Mouse (Mus musculus) bone marrow, adult 2 months (tissue): ENCODE data around the gene Defb25. TPM values are rescaled to one million over a fixed set of nuclear protein-coding genes. Genes with fewer than 3 reads are reported as not detected.

Experiments
- H3K27ac ChIP-seq: fragments of 200-500 bp; 2 replicates; pipeline ENCODE4 v1.5.1; 2012; ENCODE audit warnings: low read depth, mild to moderate bottlenecking, control low read depth, inconsistent platforms, low read length; ENCODE audit not compliant: control insufficient read depth, poor library complexity, insufficient read depth
- H3K4me1 ChIP-seq: fragments of 200-500 bp; 2 replicates; pipeline ENCODE4 v1.6.1; 2011; ENCODE audit warnings: low read length; ENCODE audit not compliant: control insufficient read depth, insufficient read depth
- H3K4me3 ChIP-seq: fragments of 200-500 bp; replicated peaks from 2 replicates; pipeline ENCODE3; 2011; ENCODE audit warnings: mild to moderate bottlenecking, low read depth, low read length, control low read depth; ENCODE audit not compliant: control insufficient read depth
- CTCF ChIP-seq: fragments of 200-500 bp; IDR thresholded peaks from 2 replicates; pipeline ENCODE4 v1.5.1; 2011; ENCODE audit warnings: low read length, control low read depth; ENCODE audit not compliant: control insufficient read depth, insufficient read depth
- POLR2A ChIP-seq: fragments of 200-500 bp; IDR thresholded peaks from 2 replicates; pipeline ENCODE4 v1.6.1; 2011; ENCODE audit warnings: low read depth, mild to moderate bottlenecking, control low read depth, low read length, borderline replicate concordance; ENCODE audit not compliant: control insufficient read depth
- WGBS: fragments of 180-500 bp; shearing (Covaris S2); methylation state at CpG from one replicate; pipeline ENCODE4 v1.1.7; 2018; 5-methylcytosine and 5-hydroxymethylcytosine counted together
- polyA plus RNA-seq: library from polyadenylated mRNA; stranded (reverse); fragments of >200 nt; gene quantifications from 2 replicates; pipeline ENCODE4 v1.2.4, GENCODE M21; 2011; ENCODE audit warnings: low replicate concordance; ENCODE audit not compliant: missing spikeins, insufficient read depth, insufficient read length

The Defb25 gene
- polyA plus RNA-seq, 1 experiment = not detected

GRCm38 (mm10) chr2:152624566-152624965 lies 1.7 kb upstream of the Defb25 start:
- 77% methylated on average over 2 of the region's 2 CpGs for WGBS
- no peak for TF ChIP-seq CTCF
- no peak overlapping the region for H3K27ac ChIP-seq

GRCm38 (mm10) chr2:152622151-152622550 lies 702 bp downstream of the Defb25 start:
- 61% methylated on average over 13 of the region's 13 CpGs for WGBS
- TF ChIP-seq CTCF (no peak), POLR2A (no peak)
- Histone ChIP-seq H3K4me3 (no peak overlapping the region), H3K27ac (no peak overlapping the region), H3K4me1 (no peaks in the 10 kb centered on the region; the same call in 1 of the 2 replicates)

More at GRCm38 (mm10) chr2:152624566-152624965, 1.7 kb upstream of the Defb25 start:
- Histone ChIP-seq H3K4me3 (no peak overlapping the region), H3K4me1 (no peaks in the 10 kb centered on the region; the same call in 1 of the 2 replicates)

GRCm38 (mm10) chr2:152620367-152621134 lies 2.3 kb downstream of the Defb25 start:
- no peaks in the 10 kb centered on the region; the same call in 1 of the 2 replicates for H3K4me1 ChIP-seq
- H3K27ac ChIP-seq = peak overlapping the region; percentile 67
- no peak overlapping the region for H3K4me3 ChIP-seq
- 11% methylated on average over 9 of the region's 9 CpGs for WGBS
- TF ChIP-seq POLR2A (no peak), CTCF (no peak)

- H3K4me3 ChIP-seq = no peak overlapping the region
- H3K4me1 ChIP-seq = no peaks in the 10 kb centered on the region; the same call in 1 of the 2 replicates
- 65% methylated on average over 5 of the region's 5 CpGs for WGBS
- no peak overlapping the region for H3K27ac ChIP-seq
- peak; percentile 42; the same call in 1 of the 2 replicates for TF ChIP-seq CTCF
- no peak for TF ChIP-seq POLR2A
These were observed 5.5 kb downstream of the Defb25 start for GRCm38 (mm10) chr2:152617374-152617773.

GRCm38 (mm10) chr2:152616470-152616869 lies 6.4 kb downstream of the Defb25 start:
- Histone ChIP-seq H3K27ac (no peak overlapping the region), H3K4me3 (no peak overlapping the region), H3K4me1 (no peaks in the 10 kb centered on the region; the same call in 1 of the 2 replicates)
- 30% methylated on average over 6 of the region's 6 CpGs for WGBS
- no peak for TF ChIP-seq CTCF

GRCm38 (mm10) chr2:152615563-152615962 lies 7.3 kb downstream of the Defb25 start:
- WGBS = 17% methylated on average over 7 of the region's 7 CpGs
- TF ChIP-seq POLR2A = no peak
- peak; percentile 58 for TF ChIP-seq CTCF
- H3K4me3 ChIP-seq = no peak overlapping the region
- no peak overlapping the region for H3K27ac ChIP-seq
- no peaks in the 10 kb centered on the region; the same call in 1 of the 2 replicates for H3K4me1 ChIP-seq

- no peak overlapping the region for H3K27ac ChIP-seq
- 70% methylated on average over 7 of the region's 8 CpGs for WGBS
- H3K4me3 ChIP-seq = no peak overlapping the region
- no peak for TF ChIP-seq CTCF
- no peak for TF ChIP-seq POLR2A
- H3K4me1 ChIP-seq = no peaks in the 10 kb centered on the region; the same call in 1 of the 2 replicates
These were observed 10.7 kb downstream of the Defb25 start for GRCm38 (mm10) chr2:152612193-152612592.

- no peaks in the 10 kb centered on the region; the same call in 1 of the 2 replicates for H3K4me1 ChIP-seq
- TF ChIP-seq POLR2A (no peak), CTCF (no peak)
- WGBS = 70% methylated on average over 1 of the region's 1 CpGs
- no peak overlapping the region for H3K4me3 ChIP-seq
- no peak overlapping the region for H3K27ac ChIP-seq
These were observed 14.1 kb downstream of the Defb25 start for GRCm38 (mm10) chr2:152608719-152609118.
